Mouse (Mus musculus): ENCODE results near the gene Ugt1a7c. TPM values are rescaled to one million over a fixed set of nuclear protein-coding genes. Genes with fewer than 3 reads are reported as not detected.
"Not testable (repeated sequence)": the region's sequence is repeated elsewhere in the genome, so short reads cannot be mapped to it uniquely, and the experiment has no call there.

Gene Ugt1a7c
- polyA plus RNA-seq, 1 experiment from 2014 or later, result 0.72 TPM

GRCm38 (mm10) chr1:88130223-88130622 lies 35.4 kb downstream of the Ugt1a7c start:
- H3K9me3 ChIP-seq (ENCODE audit: control insufficient read depth, low read length); ATAC-seq (replicated peaks; ENCODE audit: low FRiP score); H3K36me3 ChIP-seq (ENCODE audit: control insufficient read depth, insufficient read depth, low read length); H3K27ac ChIP-seq (ENCODE audit: low read depth, low read length); H3K4me3 ChIP-seq (ENCODE audit: low read depth, low read length); H3K9ac ChIP-seq (ENCODE audit: low read length); DNase-seq (ENCODE audit: low spot score); H3K4me1 ChIP-seq (replicated peaks; ENCODE audit: control insufficient read depth, insufficient read depth, low read length); H3K27me3 ChIP-seq (ENCODE audit: control insufficient read depth, insufficient read depth, low read length); H3K4me2 ChIP-seq (ENCODE audit: low read depth, low read length, severe bottlenecking): not testable (repeated sequence)
- WGBS, result 79% methylated on average over 1 of the region's 1 CpGs

GRCm38 (mm10) chr1:88133908-88134456 lies 39.1 kb downstream of the Ugt1a7c start:
- Histone ChIP-seq H3K4me1 (replicated peaks; ENCODE audit: control insufficient read depth, insufficient read depth, low read length) (no peaks in the 10 kb centered on the region), H3K36me3 (ENCODE audit: control insufficient read depth, insufficient read depth, low read length) (no peaks in the 10 kb centered on the region), H3K4me3 (ENCODE audit: low read depth, low read length) (no peak overlapping the region), H3K27ac (ENCODE audit: low read depth, low read length) (no peak overlapping the region), H3K9me3 (ENCODE audit: control insufficient read depth, low read length) (no peaks in the 10 kb centered on the region), H3K9ac (ENCODE audit: low read length) (no peak overlapping the region), H3K4me2 (ENCODE audit: low read depth, low read length, severe bottlenecking) (no peak overlapping the region), H3K27me3 (ENCODE audit: control insufficient read depth, insufficient read depth, low read length) (no peaks in the 10 kb centered on the region)
- ATAC-seq (replicated peaks; ENCODE audit: low FRiP score) (no peak), DNase-seq (ENCODE audit: low spot score) (no peak)
- 61% methylated on average over 3 of the region's 3 CpGs for WGBS

DNA sequence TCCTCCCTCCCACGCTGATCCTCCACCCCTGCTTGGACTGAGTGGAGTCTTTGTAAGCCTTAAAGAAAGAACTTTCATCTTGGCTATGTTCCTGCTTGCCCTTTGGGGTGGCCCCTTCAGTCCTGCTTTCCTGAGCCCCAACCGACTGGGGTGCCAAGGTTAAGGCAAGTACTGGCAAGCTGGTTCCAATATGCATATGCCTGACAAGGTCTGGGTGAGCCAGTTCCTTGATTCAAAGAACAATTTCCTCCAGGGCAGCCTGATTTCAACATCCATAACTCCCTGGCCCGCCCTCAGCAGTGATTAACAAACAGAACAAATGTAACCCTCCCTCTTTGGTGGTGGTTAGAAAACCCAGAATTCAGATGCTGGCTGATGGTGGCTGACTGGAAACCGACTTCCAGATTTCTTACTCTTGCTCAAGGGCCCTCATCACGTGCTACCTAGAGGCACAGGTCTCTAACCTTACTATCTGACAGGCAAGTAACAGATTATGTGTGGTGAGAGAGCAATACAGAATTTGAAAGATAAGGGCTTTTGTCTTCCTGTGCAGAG lies 39.7 kb downstream of the Ugt1a7c start, which contains the start of gene Ugt1a6a:
Gene Ugt1a6a, plus strand, starts transcription at position 353 of the 555 bp plus-strand sequence.
- not testable (repeated sequence) for H3K9ac ChIP-seq (ENCODE audit: low read length); H3K4me1 ChIP-seq (replicated peaks; ENCODE audit: control insufficient read depth, insufficient read depth, low read length); DNase-seq (ENCODE audit: low spot score); H3K36me3 ChIP-seq (ENCODE audit: control insufficient read depth, insufficient read depth, low read length); H3K27me3 ChIP-seq (ENCODE audit: control insufficient read depth, insufficient read depth, low read length); H3K27ac ChIP-seq (ENCODE audit: low read depth, low read length); H3K4me3 ChIP-seq (ENCODE audit: low read depth, low read length); ATAC-seq (replicated peaks; ENCODE audit: low FRiP score); H3K9me3 ChIP-seq (ENCODE audit: control insufficient read depth, low read length); H3K4me2 ChIP-seq (ENCODE audit: low read depth, low read length, severe bottlenecking)
- WGBS, result 36% methylated on average over 5 of the region's 5 CpGs

- H3K4me1 ChIP-seq (replicated peaks; ENCODE audit: control insufficient read depth, insufficient read depth, low read length); ATAC-seq (replicated peaks; ENCODE audit: low FRiP score); H3K4me3 ChIP-seq (ENCODE audit: low read depth, low read length); H3K27ac ChIP-seq (ENCODE audit: low read depth, low read length); H3K36me3 ChIP-seq (ENCODE audit: control insufficient read depth, insufficient read depth, low read length); H3K4me2 ChIP-seq (ENCODE audit: low read depth, low read length, severe bottlenecking); H3K27me3 ChIP-seq (ENCODE audit: control insufficient read depth, insufficient read depth, low read length); DNase-seq (ENCODE audit: low spot score); H3K9ac ChIP-seq (ENCODE audit: low read length); H3K9me3 ChIP-seq (ENCODE audit: control insufficient read depth, low read length): not testable (repeated sequence)
- 90% methylated on average over 5 of the region's 6 CpGs for WGBS
These were observed 40.5 kb downstream of the Ugt1a7c start for GRCm38 (mm10) chr1:88135229-88135904.

- Histone ChIP-seq H3K9ac (ENCODE audit: low read length) (no peak overlapping the region), H3K4me1 (replicated peaks; ENCODE audit: control insufficient read depth, insufficient read depth, low read length) (no peaks in the 10 kb centered on the region), H3K9me3 (ENCODE audit: control insufficient read depth, low read length) (no peaks in the 10 kb centered on the region), H3K4me3 (ENCODE audit: low read depth, low read length) (no peak overlapping the region), H3K27me3 (ENCODE audit: control insufficient read depth, insufficient read depth, low read length) (no peaks in the 10 kb centered on the region), H3K36me3 (ENCODE audit: control insufficient read depth, insufficient read depth, low read length) (no peaks in the 10 kb centered on the region), H3K27ac (ENCODE audit: low read depth, low read length) (no peak overlapping the region), H3K4me2 (ENCODE audit: low read depth, low read length, severe bottlenecking) (no peak overlapping the region)
- DNase-seq (ENCODE audit: low spot score) (no peak), ATAC-seq (replicated peaks; ENCODE audit: low FRiP score) (no peak)
- 77% methylated on average over 2 of the region's 2 CpGs for WGBS
These were observed 41.8 kb downstream of the Ugt1a7c start for GRCm38 (mm10) chr1:88136646-88137045.

DNA sequence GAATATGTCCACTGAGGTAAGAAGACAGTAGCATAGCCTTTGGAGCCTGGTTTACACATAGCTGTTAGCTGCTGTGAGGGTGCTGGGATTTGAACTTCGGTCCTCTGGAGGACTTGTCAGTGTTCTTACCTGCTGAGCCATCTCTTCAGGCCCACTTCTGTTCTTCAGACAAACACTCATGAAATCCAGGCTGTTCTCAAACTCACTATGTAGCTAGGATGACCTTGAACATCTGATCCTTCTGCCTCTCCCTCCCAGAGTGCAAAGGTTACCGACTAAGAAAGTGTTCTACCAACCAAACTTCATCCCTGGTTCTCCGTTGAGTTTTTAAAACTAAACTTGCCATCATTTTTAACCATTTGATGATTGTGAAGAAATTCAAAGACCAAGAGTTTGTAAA lies 42.4 kb downstream of the Ugt1a7c start:
- H3K36me3 ChIP-seq (ENCODE audit: control insufficient read depth, insufficient read depth, low read length), result no peaks in the 10 kb centered on the region
- no peaks in the 10 kb centered on the region for H3K27me3 ChIP-seq (ENCODE audit: control insufficient read depth, insufficient read depth, low read length)
- DNase-seq (ENCODE audit: low spot score) (no peak), ATAC-seq (replicated peaks; ENCODE audit: low FRiP score) (no peak)
- no peak overlapping the region for H3K4me2 ChIP-seq (ENCODE audit: low read depth, low read length, severe bottlenecking)
- 86% methylated on average over 3 of the region's 3 CpGs for WGBS
- no peaks in the 10 kb centered on the region for H3K4me1 ChIP-seq (replicated peaks; ENCODE audit: control insufficient read depth, insufficient read depth, low read length)
- no peak overlapping the region for H3K4me3 ChIP-seq (ENCODE audit: low read depth, low read length)
- no peak overlapping the region for H3K27ac ChIP-seq (ENCODE audit: low read depth, low read length)
- H3K9me3 ChIP-seq (ENCODE audit: control insufficient read depth, low read length), result no peaks in the 10 kb centered on the region
- H3K9ac ChIP-seq (ENCODE audit: low read length), result no peak overlapping the region

DNA sequence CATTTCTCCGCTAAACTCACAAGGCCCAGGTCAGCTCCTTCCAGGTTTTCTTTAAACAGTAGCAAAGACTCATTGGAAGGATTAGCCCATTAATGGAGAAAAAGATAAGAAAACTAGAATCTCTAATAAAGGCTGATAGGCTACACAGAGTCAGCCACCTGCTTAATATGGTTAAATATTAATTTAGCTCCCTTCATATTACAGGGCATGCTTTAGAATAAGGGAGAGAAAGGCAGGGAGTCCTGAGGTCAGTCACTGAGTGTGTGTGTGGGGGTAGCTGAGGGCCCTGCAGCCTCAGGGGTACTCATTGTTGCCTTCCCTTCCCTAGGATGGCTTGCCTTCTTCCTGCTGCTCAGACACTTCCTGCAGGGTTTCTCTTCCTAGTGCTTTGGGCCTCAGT lies 43.3 kb downstream of the Ugt1a7c start:
- H3K4me1 ChIP-seq (replicated peaks; ENCODE audit: control insufficient read depth, insufficient read depth, low read length), result no peaks in the 10 kb centered on the region
- no peak overlapping the region for H3K4me2 ChIP-seq (ENCODE audit: low read depth, low read length, severe bottlenecking)
- WGBS, result 88% methylated on average over 1 of the region's 1 CpGs
- H3K27me3 ChIP-seq (ENCODE audit: control insufficient read depth, insufficient read depth, low read length), result no peaks in the 10 kb centered on the region
- DNase-seq (ENCODE audit: low spot score) (no peak), ATAC-seq (replicated peaks; ENCODE audit: low FRiP score) (no peak)
- no peaks in the 10 kb centered on the region for H3K9me3 ChIP-seq (ENCODE audit: control insufficient read depth, low read length)
- H3K9ac ChIP-seq (ENCODE audit: low read length), result no peak overlapping the region
- H3K27ac ChIP-seq (ENCODE audit: low read depth, low read length), result no peak overlapping the region
- no peaks in the 10 kb centered on the region for H3K36me3 ChIP-seq (ENCODE audit: control insufficient read depth, insufficient read depth, low read length)
- no peak overlapping the region for H3K4me3 ChIP-seq (ENCODE audit: low read depth, low read length)

DNA sequence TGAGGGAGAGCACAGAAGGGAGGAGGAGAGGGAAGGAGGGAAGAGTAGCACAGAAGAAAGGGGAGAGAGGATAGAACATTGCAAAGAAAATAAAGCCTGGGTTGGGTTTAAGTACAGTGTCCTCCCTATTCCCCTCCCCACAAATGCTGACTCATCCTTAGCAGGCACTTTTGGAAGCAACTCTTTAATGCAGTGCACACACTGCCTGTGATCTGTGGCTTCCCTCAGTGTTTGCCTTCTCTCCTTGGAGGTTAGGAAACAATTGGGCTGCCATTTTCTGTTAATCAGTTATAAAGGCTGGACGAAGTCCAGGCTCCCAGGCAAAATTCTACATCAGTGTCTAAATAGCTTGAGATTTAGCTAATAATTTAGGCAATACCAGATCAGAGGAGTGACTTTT lies 45.6 kb downstream of the Ugt1a7c start:
- not testable (repeated sequence) for H3K4me3 ChIP-seq (ENCODE audit: low read depth, low read length); H3K36me3 ChIP-seq (ENCODE audit: control insufficient read depth, insufficient read depth, low read length); DNase-seq (ENCODE audit: low spot score); ATAC-seq (replicated peaks; ENCODE audit: low FRiP score); H3K9me3 ChIP-seq (ENCODE audit: control insufficient read depth, low read length); H3K27me3 ChIP-seq (ENCODE audit: control insufficient read depth, insufficient read depth, low read length); H3K4me2 ChIP-seq (ENCODE audit: low read depth, low read length, severe bottlenecking); H3K4me1 ChIP-seq (replicated peaks; ENCODE audit: control insufficient read depth, insufficient read depth, low read length); H3K27ac ChIP-seq (ENCODE audit: low read depth, low read length); H3K9ac ChIP-seq (ENCODE audit: low read length)
- 70% methylated on average over 1 of the region's 1 CpGs for WGBS

Measured in forebrain, embryonic 11.5 days (tissue).